Mouse (Mus musculus) lung, adult 2 months (tissue): ENCODE measurements at regions not wholly inside any gene's neighbourhood (a gene's known extent, or its start where the extent isn't known, plus 50 kb on each side); places are given as distances from the start of the nearest gene placed in this dataset.

Source experiments
- CTCF ChIP-seq: fragments of 200-500 bp; IDR thresholded peaks from 2 replicates; pipeline ENCODE4 v1.5.1; 2011; ENCODE audit warnings: mild to moderate bottlenecking, low read length, control low read depth; ENCODE audit not compliant: insufficient read depth
- POLR2A ChIP-seq: fragments of 200-500 bp; IDR thresholded peaks from 2 replicates; pipeline ENCODE4 v1.6.1; 2011; ENCODE audit warnings: low read depth, mild to moderate bottlenecking, control low read depth, low read length, borderline replicate concordance; ENCODE audit errors: extremely low read depth

- TF ChIP-seq CTCF (no peak), POLR2A (no peak)
Observed at GRCm38 (mm10) chr15:36906052-36906451, 101.5 kb downstream of the Zfp706 start.
